15 mouse cellular contexts compared by ENCODE assay signal in the genomic region with DNA sequence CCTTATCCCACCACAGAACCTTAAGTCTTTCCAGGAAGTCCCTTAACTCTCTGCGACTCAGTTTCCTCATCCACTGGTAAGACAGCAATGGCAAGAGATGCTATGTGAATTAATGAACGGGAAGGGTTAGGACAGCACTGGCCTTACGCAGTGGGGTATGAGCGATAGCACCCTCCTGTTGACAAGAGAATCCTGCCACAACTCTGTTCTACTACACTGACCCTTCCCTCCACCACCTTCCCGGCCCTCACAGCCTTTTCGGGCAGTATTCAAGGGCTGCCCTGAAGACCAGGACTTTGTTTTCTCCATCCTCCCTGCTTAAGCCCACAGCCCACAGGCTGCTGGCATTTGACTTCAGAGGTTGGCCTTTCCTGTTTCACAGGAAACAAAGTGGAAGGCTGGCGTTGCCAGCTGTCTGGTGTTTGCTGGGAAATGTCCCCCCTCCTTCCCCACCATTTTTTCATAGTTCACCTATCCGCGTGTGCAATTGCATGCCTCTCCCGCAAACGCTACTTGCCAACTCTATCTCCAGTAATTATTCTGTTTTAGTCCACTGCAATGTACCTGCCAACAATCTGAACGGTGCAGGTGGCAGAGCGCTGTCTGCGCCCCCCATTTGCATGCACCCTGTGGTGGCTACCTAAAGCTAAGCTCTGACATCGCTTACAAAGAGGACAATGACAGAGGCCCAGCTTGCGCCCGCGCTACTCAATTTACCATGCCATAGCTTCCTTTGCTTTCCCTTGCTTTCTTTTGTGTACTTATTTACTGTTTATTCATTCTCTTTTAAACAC.
A peak's percentile ranks its signal among the peaks of the same experiment; 100 is the strongest.
DNase-seq lines count a peak whose midpoint lies in the region; ATAC-seq and TF ChIP-seq lines count a peak whose summit lies in the region.
"Had no signal": no experiment of that assay in that cellular context is flagged by ENCODE, and none has a peak within 500 bp of the region (broad histone marks: within the 10 kb centered on the region; RNA-seq: fewer than 3 reads in every experiment).

No protein-coding gene starts in this region.

- no peaks in the 10 kb centered on the region for H3K4me1 ChIP-seq in forebrain, postnatal 0 days (ENCODE audit: insufficient read depth)
- peaks cover 3% of the 10 kb centered on the region; the same call in 1 of the 2 replicates for H3K4me1 ChIP-seq in midbrain, embryonic 14.5 days (ENCODE audit: control insufficient read depth, insufficient read depth, low read length)
- H3K4me1 ChIP-seq: heart, embryonic 15.5 days had no signal

- H3K27ac ChIP-seq in forebrain, postnatal 0 days (ENCODE audit: low read depth, low read length) = no peak overlapping the region
- H3K27ac ChIP-seq in midbrain, embryonic 14.5 days (replicated peaks; ENCODE audit: low read depth, low read length) = no peak overlapping the region
- H3K27ac ChIP-seq: heart, embryonic 15.5 days had no signal

- peak overlapping the region; percentile 34 for H3K4me2 ChIP-seq in forebrain, postnatal 0 days (ENCODE audit: low read depth)
- peak overlapping the region; percentile 49 for H3K4me2 ChIP-seq in midbrain, embryonic 14.5 days (ENCODE audit: low read length)
- H3K4me2 ChIP-seq: heart, embryonic 15.5 days had no signal

- H3K9ac ChIP-seq in forebrain, postnatal 0 days = no peak overlapping the region
- peak overlapping the region; percentile 31 for H3K9ac ChIP-seq in midbrain, embryonic 14.5 days (replicated peaks; ENCODE audit: low read length)
- H3K9ac ChIP-seq: heart, embryonic 15.5 days had no signal

- ATAC-seq in forebrain, postnatal 0 days = no peak
- no peak for ATAC-seq in midbrain, embryonic 14.5 days (ENCODE audit: low FRiP score, low TSS enrichment)

- H3K9me3 ChIP-seq in forebrain, postnatal 0 days (ENCODE audit: low read length) = no peaks in the 10 kb centered on the region
- no peaks in the 10 kb centered on the region for H3K9me3 ChIP-seq in midbrain, embryonic 14.5 days (ENCODE audit: control insufficient read depth, low read length)
- H3K9me3 ChIP-seq: heart, embryonic 15.5 days had no signal

- no peak for TF ChIP-seq CTCF in forebrain, postnatal 0 days (IDR thresholded peaks at IDR 0.05; ENCODE audit: low read depth)

- H3K27me3 ChIP-seq in forebrain, postnatal 0 days (ENCODE audit: insufficient read depth, low read length) = no peaks in the 10 kb centered on the region; the same call in 1 of the 2 replicates
- no peaks in the 10 kb centered on the region for H3K27me3 ChIP-seq in midbrain, embryonic 14.5 days (ENCODE audit: control insufficient read depth, insufficient read depth, low read length)
- H3K27me3 ChIP-seq: heart, embryonic 15.5 days had no signal

- peak; percentile 7 for DNase-seq in embryo, embryonic 10 days (ENCODE audit: low spot score)
- no peak for DNase-seq in embryo, embryonic 9.5 days (ENCODE audit: extremely low spot score)
- peak; percentile 14 for DNase-seq in embryo, embryonic 10.5 days (ENCODE audit: low spot score)
- DNase-seq in forebrain, postnatal 0 days = no peak
- peak; percentile 28 for DNase-seq in midbrain, embryonic 14.5 days
- no peak for DNase-seq in urinary bladder, postnatal 14 days (ENCODE audit: low spot score)
- DNase-seq in thymus, postnatal 10 days (ENCODE audit: low spot score in 2 of 2) = no peak
- DNase-seq in right cerebral cortex, postnatal 4 days = no peak
- DNase-seq: adrenal gland, postnatal 14 days; cerebellum, adult 18-20 months; kidney, adult 11 months; layer of hippocampus, adult 9-11 months; lung, postnatal 10 days; thymus, postnatal 25 days had no signal

- H3K36me3 ChIP-seq in forebrain, postnatal 0 days (ENCODE audit: insufficient read depth) = no peaks in the 10 kb centered on the region
- no peaks in the 10 kb centered on the region for H3K36me3 ChIP-seq in midbrain, embryonic 14.5 days (ENCODE audit: control insufficient read depth, insufficient read depth, low read length)
- H3K36me3 ChIP-seq: heart, embryonic 15.5 days had no signal

- WGBS in forebrain, postnatal 0 days = 22% methylated on average over 18 of the region's 18 CpGs
- 22% methylated on average over 18 of the region's 18 CpGs for WGBS in midbrain, embryonic 14.5 days

- no peak overlapping the region for H3K4me3 ChIP-seq in forebrain, postnatal 0 days (ENCODE audit: low read depth, low read length)
- H3K4me3 ChIP-seq in midbrain, embryonic 14.5 days (replicated peaks; ENCODE audit: low read depth, low read length) = peak overlapping the region; percentile 14; the same call in 1 of the 2 replicates
- H3K4me3 ChIP-seq: heart, embryonic 15.5 days had no signal

Comparison
In these comparisons a context has a peak if more than half of its experiments do, and no peak if none do; other contexts are left out.
1. DNase-seq: peak in embryo, embryonic 10 days (single experiment), embryo, embryonic 10.5 days (single experiment) and midbrain, embryonic 14.5 days (single experiment); none in embryo, embryonic 9.5 days (single experiment), forebrain, postnatal 0 days (single experiment), urinary bladder, postnatal 14 days (single experiment), thymus, postnatal 10 days (0 of 2) and right cerebral cortex, postnatal 4 days (single experiment).